Mouse (Mus musculus) liver, postnatal 0 days (tissue): ENCODE results near the gene Limch1.

Source experiments
- CTCF ChIP-seq: sonication (generic); IDR thresholded peaks from 2 replicates; pipeline ENCODE4 v1.5.1; 2016; ENCODE audit warnings: antibody characterized with exemption, low read depth
- EP300 ChIP-seq: IDR thresholded peaks from 2 replicates; pipeline ENCODE4 v1.6.1; 2016; ENCODE audit warnings: antibody characterized with exemption, low read depth, mild to moderate bottlenecking

DNA sequence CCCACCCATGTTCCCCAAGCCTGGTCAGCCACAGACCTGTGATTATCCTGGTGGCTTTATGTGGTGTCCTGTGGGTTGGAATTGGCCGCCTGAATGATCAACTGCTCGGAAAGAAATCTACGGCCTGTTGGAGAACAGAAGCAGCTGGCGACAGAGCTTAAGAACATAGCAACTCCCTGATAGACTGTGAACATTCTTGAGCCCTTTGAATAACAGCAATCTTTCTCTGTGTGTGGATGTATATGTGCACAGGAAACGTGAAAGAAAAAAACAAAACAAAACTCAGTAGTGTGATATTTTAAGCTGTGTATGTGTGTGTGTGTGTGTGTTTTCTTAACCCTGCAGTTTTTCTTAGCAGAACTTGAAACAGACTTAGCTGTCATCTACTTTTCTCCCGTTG lies 159.2 kb downstream of the Limch1 start:
- TF ChIP-seq CTCF (no peak), EP300 (no peak)
